Mouse (Mus musculus) CH12.LX (cell line): ENCODE results near the gene Ldha. TPM values are rescaled to one million over a fixed set of nuclear protein-coding genes. Genes with fewer than 3 reads are reported as not detected.

Source experiments
- DNase-seq: peaks from one replicate; pipeline ENCODE4 v3.0.0-alpha.2; 2013; ENCODE audit errors: extremely low read depth
- H3K27ac ChIP-seq: 2 replicates; pipeline ENCODE4 v1.5.1; 2012; ENCODE audit warnings: low read depth, mild to moderate bottlenecking, control low read depth, moderate library complexity; ENCODE audit not compliant: insufficient read depth
- H3K27me3 ChIP-seq: replicated peaks from 2 replicates; pipeline ENCODE3; 2012; ENCODE audit warnings: inconsistent platforms
- H3K36me3 ChIP-seq, 2 experiments: replicated peaks in 1 of 2; 2 replicates each; pipeline versions ENCODE3 to v1.6.1; 2012; ENCODE audit warnings: inconsistent platforms in 1 of 2, low read length in 1 of 2, mild to moderate bottlenecking in 1 of 2, mixed read lengths in 1 of 2, moderate library complexity in 1 of 2; ENCODE audit not compliant: control insufficient read depth in 1 of 2, insufficient read depth in 1 of 2
- H3K4me1 ChIP-seq, 2 experiments: 2 replicates each; pipeline ENCODE4 v1.6.1; 2012; ENCODE audit warnings: inconsistent platforms in 1 of 2, moderate library complexity in 1 of 2; ENCODE audit not compliant: insufficient read depth in 2 of 2, control insufficient read depth in 1 of 2
- H3K4me2 ChIP-seq: 2 replicates; pipeline ENCODE4 v1.6.1; 2012; ENCODE audit warnings: low read depth, mild to moderate bottlenecking, control low read depth; ENCODE audit not compliant: poor library complexity, insufficient read depth, severe bottlenecking
- H3K4me3 ChIP-seq, 3 experiments: fragments of 150-350 bp in 1 of 3; sonication (generic) in 1 of 3; replicated peaks in 1 of 3; 2 replicates each; pipeline versions ENCODE3 to v1.5.1; 2011 to 2012; ENCODE audit warnings: low read depth in 2 of 3, low read length in 2 of 3, mild to moderate bottlenecking in 2 of 3, moderate library complexity in 2 of 3, control low read depth in 1 of 3, improper control_type of control experiment in 1 of 3, inconsistent platforms in 1 of 3, mixed read lengths in 1 of 3; ENCODE audit not compliant: poor library complexity in 1 of 3
- H3K79me2 ChIP-seq: replicated peaks from 2 replicates; pipeline ENCODE4 v1.6.1; 2012; ENCODE audit warnings: mild to moderate bottlenecking, moderate library complexity; ENCODE audit not compliant: control insufficient read depth, poor library complexity, insufficient read depth, severe bottlenecking; ENCODE audit errors: extremely low read depth
- H3K9ac ChIP-seq: 2 replicates; pipeline ENCODE4 v1.6.1; 2012; ENCODE audit warnings: low read depth, mild to moderate bottlenecking, control low read depth, moderate library complexity; ENCODE audit not compliant: insufficient read depth
- H3K9me3 ChIP-seq: replicated peaks from 2 replicates; pipeline ENCODE3; 2012; ENCODE audit warnings: low read length, inconsistent platforms, mixed read lengths
- BHLHE40 ChIP-seq: IDR thresholded peaks from 2 replicates; pipeline ENCODE4 v1.6.1; 2011; ENCODE audit warnings: mild to moderate bottlenecking, low read depth, low read length, improper control_type of control experiment
- CTCF ChIP-seq, 2 experiments: IDR thresholded peaks in 1 of 2; conservative IDR thresholded peaks in 1 of 2; 2 replicates each; pipeline ENCODE4 v1.5.1; 2011 to 2012; ENCODE audit warnings: low read depth in 2 of 2, low read length in 2 of 2, improper control_type of control experiment in 1 of 2, inconsistent platforms in 1 of 2, mild to moderate bottlenecking in 1 of 2, moderate library complexity in 1 of 2
- E2F4 ChIP-seq: IDR thresholded peaks from 2 replicates; pipeline ENCODE4 v1.6.1; 2011; ENCODE audit warnings: low read depth, low read length, improper control_type of control experiment; ENCODE audit not compliant: insufficient replicate concordance
- EP300 ChIP-seq: IDR thresholded peaks from 2 replicates; pipeline ENCODE4 v1.6.1; 2011; ENCODE audit warnings: low read length, improper control_type of control experiment
- GABPA ChIP-seq: IDR thresholded peaks from 2 replicates; pipeline ENCODE4 v1.6.1; 2012; ENCODE audit warnings: low read depth, low read length, improper control_type of control experiment, inconsistent platforms; ENCODE audit not compliant: insufficient replicate concordance
- IRF4 ChIP-seq: IDR thresholded peaks from 2 replicates; pipeline ENCODE4 v1.6.1; 2014; ENCODE audit warnings: low read depth, mild to moderate bottlenecking, inconsistent platforms, low read length, improper control_type of control experiment
- JUN ChIP-seq: IDR thresholded peaks from 2 replicates; pipeline ENCODE4 v1.6.1; 2011; ENCODE audit warnings: low read depth, mild to moderate bottlenecking, low read length, improper control_type of control experiment, moderate library complexity; ENCODE audit not compliant: insufficient read depth
- MAFK ChIP-seq: IDR thresholded peaks from 2 replicates; pipeline ENCODE4 v1.6.1; 2011; ENCODE audit warnings: low read length, improper control_type of control experiment; ENCODE audit not compliant: insufficient replicate concordance
- MAZ ChIP-seq: IDR thresholded peaks from 2 replicates; pipeline ENCODE4 v1.6.1; 2012; ENCODE audit warnings: low read depth, mild to moderate bottlenecking, inconsistent platforms, low read length, improper control_type of control experiment, moderate library complexity
- MXI1 ChIP-seq: IDR thresholded peaks from 2 replicates; pipeline ENCODE4 v1.6.1; 2011; ENCODE audit warnings: mild to moderate bottlenecking, low read depth, low read length, improper control_type of control experiment
- MYC ChIP-seq: IDR thresholded peaks from 2 replicates; pipeline ENCODE4 v1.6.1; 2011; ENCODE audit warnings: low read depth, mild to moderate bottlenecking, improper control_type of control experiment, low read length
- POLR2A ChIP-seq: IDR thresholded peaks from 2 replicates; pipeline ENCODE4 v1.6.1; 2011; ENCODE audit warnings: low read depth, mild to moderate bottlenecking, improper control_type of control experiment, low read length
- POLR2AphosphoS2 ChIP-seq: IDR thresholded peaks from 2 replicates; pipeline ENCODE4 v1.6.1; 2011; ENCODE audit warnings: low read depth, low read length, improper control_type of control experiment
- RAD21 ChIP-seq: IDR thresholded peaks from 2 replicates; pipeline ENCODE4 v1.6.1; 2011; ENCODE audit warnings: low read depth, mild to moderate bottlenecking, low read length, improper control_type of control experiment, moderate library complexity
- RCOR1 ChIP-seq: conservative IDR thresholded peaks from 2 replicates; pipeline ENCODE4 v1.6.1; 2012; ENCODE audit warnings: low read depth, mild to moderate bottlenecking, inconsistent platforms, low read length, improper control_type of control experiment
- TBP ChIP-seq: conservative IDR thresholded peaks from 2 replicates; pipeline ENCODE4 v1.6.1; 2011; ENCODE audit warnings: low read depth, low read length, improper control_type of control experiment
- ZNF384 ChIP-seq: IDR thresholded peaks from 2 replicates; pipeline ENCODE4 v1.6.1; 2012; ENCODE audit warnings: low read depth, low read length, improper control_type of control experiment, inconsistent platforms
- dilution Hi-C: fragments of 300-500 bp; cut with MboI; formaldehyde crosslinking; loops from 2 replicates; pipeline ENCODE4 v1.14.3; 2020; ENCODE audit warnings: low sequenced_read_pairs; ENCODE audit not compliant: extremely low pct_unique_long_range_greater_than_20kb, extremely low pct_ligation_motif_present
- in situ Hi-C: fragments of 300-500 bp; cut with MboI; formaldehyde crosslinking; loops from 3 replicates; pipeline ENCODE4 v1.14.3; 2019; ENCODE audit warnings: low sequenced_read_pairs, low pct_ligation_motif_present, low pct_unique_long_range_greater_than_20kb, mixed read lengths
- polyA plus RNA-seq: library from polyadenylated mRNA; unstranded; fragments of >175 nt; gene quantifications from 2 replicates; pipeline ENCODE4 v1.2.1, GENCODE M21; 2012; ENCODE audit warnings: low read depth; ENCODE audit not compliant: insufficient read length
- total RNA-seq, 2 experiments: library from RNA; depleted of rRNA; stranded (reverse); fragments of 300-350 nt in 1 of 2; fragments of >200 nt in 1 of 2; gene quantifications; 2 replicates each; pipeline ENCODE4 v1.2.3; 2012 to 2014

The Ldha gene
- total and polyA plus RNA-seq, 3 experiments = 970 to 1,555 (median 1,199) TPM

DNA sequence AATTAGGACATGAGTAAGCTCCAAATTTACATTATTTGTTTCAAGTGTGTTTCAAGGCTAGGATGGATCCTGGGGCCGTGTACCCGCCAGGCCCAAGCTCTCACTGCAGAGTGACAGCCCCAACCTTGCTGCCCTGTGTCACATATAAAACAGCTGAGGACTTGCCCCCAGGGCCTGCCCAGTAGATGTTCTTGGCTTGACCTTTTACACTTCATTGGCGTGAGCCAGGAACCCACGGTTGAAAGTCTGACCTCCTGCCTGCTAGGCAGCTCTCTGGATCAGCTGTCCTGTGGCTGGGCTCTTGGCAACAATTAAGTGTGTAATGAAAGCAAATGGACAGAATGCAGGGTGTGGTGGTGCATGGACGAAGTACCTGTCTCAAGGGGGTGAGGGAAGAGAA, 8.0 kb downstream of the Ldha start:
- TF ChIP-seq POLR2A = no peak
- no peak for TF ChIP-seq E2F4
- TF ChIP-seq MAZ = no peak
- no peak for TF ChIP-seq TBP
- TF ChIP-seq BHLHE40 = no peak
- no peak for TF ChIP-seq MAFK
- no peak for TF ChIP-seq RAD21
- TF ChIP-seq ZNF384 = no peak
- no peak for TF ChIP-seq JUN
- no peak for TF ChIP-seq MXI1
- TF ChIP-seq POLR2AphosphoS2 = no peak
- TF ChIP-seq RCOR1 = no peak
- TF ChIP-seq IRF4 = no peak
- TF ChIP-seq MYC = no peak
- no peak for TF ChIP-seq GABPA
- TF ChIP-seq, all 38 proteins: peak for 0
- no peak overlapping the region for H3K4me3 ChIP-seq
- H3K9ac ChIP-seq = no peak overlapping the region
- no peak for DNase-seq
- dilution Hi-C loops = no loop called here
- peaks cover 0 to 21% of the 10 kb centered on the region in 2 experiments; a peak in 2 of 4 replicates for H3K4me1 ChIP-seq
- in situ Hi-C loops = loop anchor here (5.0 kb wide), 1 partner anchor 52 kb away; the partner anchor contains the start of genes Gtf2h1 and Hps5
- H3K79me2 ChIP-seq = peaks cover 18% of the 10 kb centered on the region
- H3K36me3 ChIP-seq = peaks cover 46 to 63% of the 10 kb centered on the region in 2 experiments
- no peak overlapping the region for H3K27ac ChIP-seq
- no peaks in the 10 kb centered on the region for H3K27me3 ChIP-seq
- H3K9me3 ChIP-seq = no peaks in the 10 kb centered on the region
- no peak overlapping the region for H3K4me2 ChIP-seq

DNA sequence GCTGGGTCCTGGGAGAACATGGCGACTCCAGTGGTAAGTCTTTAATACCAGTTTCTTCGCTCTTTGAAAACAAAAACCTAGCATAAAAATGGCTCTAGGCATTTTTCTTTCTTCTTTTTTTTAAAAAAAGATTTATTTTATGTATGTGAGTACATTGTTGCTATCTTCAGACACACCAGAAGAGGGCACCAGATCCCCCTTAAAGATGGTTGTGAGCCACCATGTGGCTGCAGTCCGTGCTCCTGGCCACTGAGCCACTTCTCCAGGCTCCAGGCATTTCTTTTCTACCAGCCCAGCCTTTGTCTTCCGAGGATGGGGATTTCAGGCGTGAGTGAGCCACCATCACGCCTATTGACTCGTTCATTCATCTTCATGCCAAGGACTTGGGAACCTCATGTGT, 9.8 kb downstream of the Ldha start:
- Histone ChIP-seq H3K9ac (no peak overlapping the region), H3K79me2 (peaks cover 15% of the 10 kb centered on the region), H3K4me2 (no peak overlapping the region), H3K27me3 (no peaks in the 10 kb centered on the region), H3K36me3 (peaks cover 62 to 79% of the 10 kb centered on the region in 2 experiments), H3K9me3 (no peaks in the 10 kb centered on the region), H3K4me3 (no peak overlapping the region), H3K27ac (no peak overlapping the region), H3K4me1 (peaks cover 0 to 20% of the 10 kb centered on the region in 2 experiments; a peak in 2 of 4 replicates)
- TF ChIP-seq CTCF (conservative IDR thresholded peaks at IDR 0.05 in 1 of 2, IDR thresholded peaks at IDR 0.05 in 1 of 2; ENCODE audit: low read depth in 2 of 2, low read length in 2 of 2) (peak; percentile 22 to 47; a peak in 3 of 4 replicates), EP300 (no peak)
- dilution Hi-C loops (no loop called here), in situ Hi-C loops (no loop called here)
- DNase-seq = no peak
